Mouse (Mus musculus): ENCODE results near the gene Alox8.

DNA sequence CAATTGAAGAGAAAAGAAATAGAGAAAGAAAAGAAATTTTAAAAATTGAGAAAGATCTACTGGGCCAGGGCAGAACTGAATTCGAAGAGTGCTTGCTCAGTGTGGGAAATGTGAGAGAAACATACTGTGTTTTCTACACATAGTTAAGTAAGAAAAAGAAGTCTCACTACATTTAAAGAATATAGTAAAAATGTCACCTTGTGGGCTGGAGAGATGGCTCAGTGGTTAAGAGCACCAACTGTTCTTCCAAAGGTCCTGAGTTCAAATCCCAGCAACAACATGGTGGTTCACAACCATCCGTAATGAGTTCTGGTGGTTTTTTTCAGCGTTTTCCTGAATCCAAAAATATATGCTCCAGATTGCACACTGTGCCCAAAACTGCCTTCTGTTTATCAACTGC, 19.1 kb downstream of the Alox8 start:
- TF ChIP-seq POLR2A (IDR thresholded peaks at IDR 0.05; ENCODE audit: borderline replicate concordance, control insufficient read depth, low read depth, low read length) (no peak), CTCF (IDR thresholded peaks at IDR 0.05; ENCODE audit: control insufficient read depth, insufficient read depth, low read length) (no peak)
